ENCODE assay signal across 17 mouse cellular contexts in the genomic region with DNA sequence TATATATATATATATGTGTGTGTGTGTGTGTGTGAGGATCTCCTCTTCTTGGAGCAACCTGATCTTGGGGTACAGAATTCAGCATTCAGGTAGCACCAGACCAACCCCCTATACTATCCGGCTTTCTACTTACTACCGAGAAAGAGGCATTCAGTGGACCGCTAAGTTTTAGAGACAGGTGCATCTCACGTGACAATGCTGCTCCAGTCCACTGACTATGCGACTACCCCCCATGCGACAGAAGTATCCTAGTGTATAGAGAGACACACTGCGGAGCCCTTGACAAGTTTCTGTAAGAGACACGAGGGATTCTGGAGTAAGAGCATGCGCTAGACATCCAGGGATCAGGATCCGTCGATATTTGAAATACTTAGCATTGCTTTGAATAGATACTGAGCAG.
"Had no signal": no experiment of that assay in that cellular context is flagged by ENCODE, and none has a peak within 500 bp of the region (broad histone marks: within the 10 kb centered on the region; RNA-seq: fewer than 3 reads in every experiment).

No protein-coding gene starts in this region.

- DNase-seq: retina, postnatal 1 day; right cerebral cortex, adult 18-20 months; right cerebral cortex, postnatal 14 days; right cerebral cortex, postnatal 25 days; right cerebral cortex, postnatal 4 days; spleen, adult 18-20 months; thymus, adult 18-20 months; thymus, adult 2 months; thymus, postnatal 14 days; thymus, postnatal 25 days; thymus, postnatal 36 days; thymus, postnatal 4 days had no signal

- H3K4me1 ChIP-seq: stomach, embryonic 15.5 days had no signal

- H3K27me3 ChIP-seq: neural tube, embryonic 12.5 days; neural tube, embryonic 13.5 days; neural tube, embryonic 15.5 days had no signal

- H3K9ac ChIP-seq: neural tube, embryonic 12.5 days; neural tube, embryonic 13.5 days; neural tube, embryonic 15.5 days; stomach, embryonic 15.5 days had no signal

- H3K4me2 ChIP-seq: neural tube, embryonic 12.5 days; neural tube, embryonic 13.5 days; neural tube, embryonic 15.5 days; stomach, embryonic 15.5 days had no signal

- H3K27ac ChIP-seq: neural tube, embryonic 12.5 days; neural tube, embryonic 13.5 days; neural tube, embryonic 15.5 days; stomach, embryonic 15.5 days; stomach, postnatal 0 days had no signal

- H3K4me3 ChIP-seq: neural tube, embryonic 12.5 days; neural tube, embryonic 13.5 days; neural tube, embryonic 15.5 days; stomach, embryonic 15.5 days had no signal

- H3K9me3 ChIP-seq: neural tube, embryonic 12.5 days; neural tube, embryonic 15.5 days; stomach, embryonic 15.5 days had no signal

- H3K36me3 ChIP-seq: neural tube, embryonic 12.5 days; neural tube, embryonic 13.5 days; neural tube, embryonic 15.5 days; stomach, embryonic 15.5 days had no signal
